Mouse (Mus musculus): Measurements from ENCODE around the gene Hoxa11. TPM values are rescaled to one million over a fixed set of nuclear protein-coding genes. Genes with fewer than 3 reads are reported as not detected.

Hoxa11 gene
- polyA plus RNA-seq, 1 experiment from 2014 or later, result not detected

GRCm38 (mm10) chr6:52233546-52234427, 11.8 kb downstream of the Hoxa11 start:
- H3K27me3 ChIP-seq, result peaks cover 92% of the 10 kb centered on the region
- no peak overlapping the region for H3K9ac ChIP-seq
- H3K4me3 ChIP-seq, result no peak overlapping the region
- WGBS, result 1% methylated on average over 69 of the region's 70 CpGs
- H3K9me3 ChIP-seq, result no peaks in the 10 kb centered on the region
- no peaks in the 10 kb centered on the region for H3K4me1 ChIP-seq (replicated peaks)
- H3K36me3 ChIP-seq, result no peaks in the 10 kb centered on the region
- H3K4me2 ChIP-seq, result no peak overlapping the region
- H3K27ac ChIP-seq (replicated peaks), result no peak overlapping the region
- ATAC-seq (ENCODE audit: low FRiP score, low read depth), result no peak

GRCm38 (mm10) chr6:52232984-52233545, 12.5 kb downstream of the Hoxa11 start:
- ATAC-seq (ENCODE audit: low FRiP score, low read depth), result no peak
- H3K9me3 ChIP-seq, result no peaks in the 10 kb centered on the region
- H3K4me1 ChIP-seq (replicated peaks), result no peaks in the 10 kb centered on the region
- no peak overlapping the region for H3K27ac ChIP-seq (replicated peaks)
- H3K4me3 ChIP-seq, result no peak overlapping the region
- no peak overlapping the region for H3K9ac ChIP-seq
- H3K27me3 ChIP-seq, result peaks cover 91% of the 10 kb centered on the region
- WGBS, result 1% methylated on average over 23 of the region's 23 CpGs
- H3K4me2 ChIP-seq, result no peak overlapping the region
- no peaks in the 10 kb centered on the region for H3K36me3 ChIP-seq

DNA sequence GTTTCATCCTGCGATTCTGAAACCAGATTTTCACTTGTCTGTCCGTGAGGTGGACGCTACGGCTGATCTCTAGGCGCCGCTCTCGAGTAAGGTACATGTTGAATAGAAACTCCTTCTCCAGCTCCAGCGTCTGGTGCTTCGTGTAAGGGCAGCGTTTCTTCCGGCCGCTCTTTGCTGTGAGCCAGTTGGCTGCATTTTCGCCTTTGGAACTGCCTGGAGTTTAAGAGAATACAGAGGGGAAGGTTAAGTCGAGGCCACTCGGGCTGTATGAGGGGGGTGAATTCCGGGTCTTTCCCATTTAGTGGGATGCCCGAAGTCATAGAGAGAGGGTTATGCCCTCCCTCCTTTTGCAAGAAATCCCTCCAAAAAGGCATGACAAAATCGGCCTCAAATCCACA, 13.0 kb downstream of the Hoxa11 start:
- Histone ChIP-seq H3K9ac (no peak overlapping the region), H3K27me3 (peaks cover 91% of the 10 kb centered on the region), H3K4me3 (no peak overlapping the region), H3K4me1 (replicated peaks) (no peaks in the 10 kb centered on the region), H3K9me3 (no peaks in the 10 kb centered on the region), H3K27ac (replicated peaks) (no peak overlapping the region), H3K36me3 (no peaks in the 10 kb centered on the region), H3K4me2 (no peak overlapping the region)
- under 1% methylated on average over 18 of the region's 18 CpGs for WGBS
- ATAC-seq (ENCODE audit: low FRiP score, low read depth), result no peak

- ATAC-seq (ENCODE audit: low FRiP score, low read depth), result no peak
- Histone ChIP-seq H3K4me3 (no peak overlapping the region), H3K9ac (no peak overlapping the region), H3K9me3 (no peaks in the 10 kb centered on the region), H3K4me2 (no peak overlapping the region), H3K4me1 (replicated peaks) (no peaks in the 10 kb centered on the region), H3K27ac (replicated peaks) (no peak overlapping the region), H3K27me3 (peaks cover 91% of the 10 kb centered on the region), H3K36me3 (no peaks in the 10 kb centered on the region)
- WGBS, result under 1% methylated on average over 18 of the region's 18 CpGs
Measured at GRCm38 (mm10) chr6:52231885-52232567, 13.6 kb downstream of the Hoxa11 start.

DNA sequence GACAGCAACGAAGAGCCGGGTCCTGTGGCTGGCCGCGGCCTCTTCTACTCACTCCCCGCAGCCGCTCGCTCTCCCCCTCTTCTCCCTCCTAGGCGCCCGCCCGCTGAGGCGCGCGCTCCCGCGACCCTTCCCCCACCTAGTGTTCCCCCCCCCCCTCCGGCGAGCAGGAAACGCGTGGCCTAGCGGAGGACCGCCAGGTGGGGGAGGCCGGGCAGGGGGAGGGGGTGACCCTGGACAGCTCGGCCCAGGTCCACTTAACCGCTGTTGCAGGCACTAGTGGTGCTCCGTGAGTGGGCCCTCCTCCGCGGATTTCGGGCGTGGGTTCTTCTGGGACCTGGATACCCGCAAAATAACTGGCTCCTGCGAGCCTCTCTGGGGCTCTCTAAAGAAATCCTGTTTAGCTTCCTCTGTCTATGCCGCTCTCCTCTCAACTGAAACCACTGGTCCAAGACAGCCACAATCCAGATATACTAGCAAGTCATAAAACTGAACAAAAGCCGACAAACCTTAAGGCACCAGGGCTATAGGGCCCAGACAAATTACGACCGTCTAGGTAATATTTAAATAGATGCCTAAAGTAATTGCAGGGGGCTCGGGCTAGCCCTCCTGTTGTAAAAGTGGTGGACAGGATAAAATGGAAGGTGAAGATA, 15.0 kb downstream of the Hoxa11 start, which contains the start of gene Hoxa9:
TSS of gene Hoxa9 (minus strand) at position 574 of the 650 bp plus-strand sequence.
- under 1% methylated on average over 23 of the region's 36 CpGs for WGBS
- H3K36me3 ChIP-seq, result no peaks in the 10 kb centered on the region
- no peaks in the 10 kb centered on the region for H3K4me1 ChIP-seq (replicated peaks)
- peaks cover 91% of the 10 kb centered on the region for H3K27me3 ChIP-seq
- H3K4me3 ChIP-seq, result no peak within 1 kb of the TSS
- no peak within 1 kb of the TSS for H3K4me2 ChIP-seq
- H3K9ac ChIP-seq, result no peak within 1 kb of the TSS
- H3K27ac ChIP-seq (replicated peaks), result no peak within 1 kb of the TSS
- H3K9me3 ChIP-seq, result no peaks in the 10 kb centered on the region
- ATAC-seq (ENCODE audit: low FRiP score, low read depth), result no peak

GRCm38 (mm10) chr6:52229558-52230416, 15.8 kb downstream of the Hoxa11 start:
- H3K27me3 ChIP-seq, result peaks cover 91% of the 10 kb centered on the region
- ATAC-seq (ENCODE audit: low FRiP score, low read depth), result no peak
- H3K4me1 ChIP-seq (replicated peaks), result no peaks in the 10 kb centered on the region
- H3K9ac ChIP-seq, result no peak overlapping the region
- H3K27ac ChIP-seq (replicated peaks), result no peak overlapping the region
- WGBS, result 2% methylated on average over 44 of the region's 44 CpGs
- no peak overlapping the region for H3K4me2 ChIP-seq
- no peaks in the 10 kb centered on the region for H3K36me3 ChIP-seq
- H3K9me3 ChIP-seq, result no peaks in the 10 kb centered on the region
- H3K4me3 ChIP-seq, result no peak overlapping the region

DNA sequence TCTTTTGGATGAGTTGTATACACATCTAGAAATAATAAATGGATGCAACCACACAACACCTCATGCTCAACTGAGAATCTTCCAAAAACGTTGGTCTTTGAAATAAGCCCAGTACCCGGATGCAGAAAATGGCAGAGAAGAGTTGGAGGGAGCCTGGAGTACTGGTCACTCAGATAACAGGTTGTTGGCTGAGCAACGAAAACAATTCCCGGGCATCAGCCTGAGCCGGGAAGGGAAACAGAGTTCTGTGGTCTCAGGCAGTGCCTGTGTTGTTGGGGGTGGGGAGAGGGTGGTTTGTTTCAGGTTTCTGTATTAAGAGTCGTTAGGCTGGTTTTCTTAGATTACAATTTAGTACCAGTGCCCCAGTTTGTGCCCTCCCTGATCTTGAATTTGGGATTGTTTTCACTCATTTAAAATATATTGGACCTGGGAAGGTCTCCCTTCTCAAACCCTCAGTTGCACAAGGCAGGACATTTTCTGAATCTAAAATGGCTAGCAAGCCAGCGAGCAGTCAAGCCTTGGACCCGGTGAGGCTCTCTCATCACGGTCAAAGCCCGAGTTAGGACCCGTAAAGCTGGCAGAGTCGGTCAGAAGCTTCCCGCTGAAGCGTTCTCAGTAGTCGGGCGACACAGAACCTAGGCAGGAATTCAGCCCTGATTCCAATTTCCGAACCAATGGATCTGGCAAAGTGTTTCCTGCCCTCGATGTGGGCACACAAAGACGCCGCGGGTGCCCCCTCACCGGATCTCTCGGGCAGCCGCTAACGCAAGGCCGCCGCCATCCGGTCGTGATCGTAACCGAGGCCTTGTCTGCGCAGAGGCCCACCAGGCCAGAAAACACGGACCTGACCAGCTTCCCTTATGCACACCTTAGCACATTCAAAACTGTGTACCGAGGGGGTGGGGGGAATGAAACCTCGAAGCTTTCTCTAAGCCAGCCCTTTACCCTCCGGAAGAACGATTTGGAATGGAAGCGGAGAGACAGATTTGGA, 16.8 kb downstream of the Hoxa11 start:
- Histone ChIP-seq H3K9ac (no peak overlapping the region), H3K36me3 (no peaks in the 10 kb centered on the region), H3K27ac (replicated peaks) (no peak overlapping the region), H3K4me1 (replicated peaks) (no peaks in the 10 kb centered on the region), H3K4me2 (no peak overlapping the region), H3K9me3 (no peaks in the 10 kb centered on the region), H3K4me3 (no peak overlapping the region), H3K27me3 (peaks cover 91% of the 10 kb centered on the region)
- ATAC-seq (ENCODE audit: low FRiP score, low read depth), result no peak
- under 1% methylated on average over 38 of the region's 38 CpGs for WGBS

DNA sequence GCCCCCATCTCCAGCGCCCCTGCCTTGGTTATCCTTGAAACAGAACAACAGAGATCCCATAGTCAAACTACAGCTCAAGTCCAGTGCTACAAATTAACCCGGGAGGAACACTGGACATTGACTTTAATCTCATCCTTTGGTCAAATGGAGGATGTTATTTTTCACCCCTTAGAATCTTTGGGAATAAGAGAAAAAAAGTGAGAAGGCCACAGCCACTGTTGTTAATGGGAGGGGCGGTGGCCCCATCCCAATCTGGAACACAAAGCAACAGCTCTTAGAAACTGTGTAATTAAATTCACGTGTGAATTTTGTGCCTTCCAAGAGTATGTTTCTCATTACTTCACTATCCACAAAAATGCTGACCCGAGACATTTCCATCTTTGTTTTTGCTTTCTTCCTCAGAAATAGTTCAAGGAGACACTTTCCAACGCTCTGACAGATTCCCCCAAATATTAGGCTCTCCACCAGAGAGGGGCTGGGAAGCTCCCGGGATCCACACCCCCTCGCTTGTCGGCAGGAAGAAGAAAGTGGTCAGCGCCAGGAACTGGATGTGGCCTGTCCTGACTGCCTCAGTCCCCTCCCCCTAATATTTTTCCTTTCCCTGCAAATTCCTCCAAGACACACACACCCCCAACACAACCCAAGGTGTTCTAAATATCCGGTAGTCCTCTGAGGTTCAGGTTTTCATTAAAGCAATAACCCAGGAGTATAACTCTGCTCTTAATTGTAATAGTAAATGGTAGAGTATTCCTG, 18.0 kb downstream of the Hoxa11 start:
- 3% methylated on average over 11 of the region's 11 CpGs for WGBS
- no peak for ATAC-seq (ENCODE audit: low FRiP score, low read depth)
- Histone ChIP-seq H3K27me3 (peaks cover 91% of the 10 kb centered on the region), H3K36me3 (no peaks in the 10 kb centered on the region), H3K27ac (replicated peaks) (no peak overlapping the region), H3K4me3 (no peak overlapping the region), H3K4me2 (no peak overlapping the region), H3K9ac (no peak overlapping the region), H3K4me1 (replicated peaks) (no peaks in the 10 kb centered on the region), H3K9me3 (no peaks in the 10 kb centered on the region)

DNA sequence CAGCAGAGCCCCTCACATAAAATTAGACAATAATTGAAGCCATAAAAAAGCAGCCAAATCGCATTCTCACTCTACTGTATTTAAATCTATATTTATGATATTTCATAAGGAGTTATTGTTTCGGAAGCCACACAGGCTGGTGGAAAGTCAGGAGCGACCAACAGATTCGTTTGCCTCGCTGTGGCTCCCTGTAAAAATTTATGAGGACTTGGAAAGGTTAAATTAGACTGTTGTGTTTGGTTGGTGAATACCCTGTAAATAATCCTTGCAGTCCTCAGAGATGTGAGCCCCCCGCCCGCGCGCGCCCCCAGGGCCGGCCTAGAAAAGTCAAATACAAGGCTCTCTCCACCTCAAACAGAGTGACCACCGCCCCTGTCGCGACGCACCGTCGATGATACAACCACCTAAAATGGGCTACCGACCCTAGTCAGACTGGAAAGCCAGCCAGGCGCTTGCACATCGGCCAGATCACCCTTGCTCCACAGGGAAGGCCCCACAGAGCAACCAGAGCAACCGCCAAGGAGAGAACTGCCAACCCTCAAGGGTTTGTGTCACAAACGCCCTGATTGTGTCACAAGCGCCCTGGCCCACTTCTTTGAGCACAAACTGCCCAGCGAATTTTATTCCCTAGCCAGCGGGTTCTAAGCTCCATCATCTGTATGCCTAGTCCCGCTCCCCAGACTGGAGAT, 18.9 kb downstream of the Hoxa11 start:
- no peak overlapping the region for H3K27ac ChIP-seq (replicated peaks)
- H3K9me3 ChIP-seq, result no peaks in the 10 kb centered on the region
- H3K9ac ChIP-seq, result no peak overlapping the region
- peaks cover 91% of the 10 kb centered on the region for H3K27me3 ChIP-seq
- H3K4me1 ChIP-seq (replicated peaks), result peaks cover 3% of the 10 kb centered on the region
- no peak for ATAC-seq (ENCODE audit: low FRiP score, low read depth)
- no peak overlapping the region for H3K4me3 ChIP-seq
- no peaks in the 10 kb centered on the region for H3K36me3 ChIP-seq
- no peak overlapping the region for H3K4me2 ChIP-seq
- WGBS, result 4% methylated on average over 26 of the region's 26 CpGs
